Mouse (Mus musculus) MEL (cell line): Measurements from ENCODE around the gene E130308A19Rik. TPM values are rescaled to one million over a fixed set of nuclear protein-coding genes. Genes with fewer than 3 reads are reported as not detected.

Source experiments
- DNase-seq: peaks from one replicate; pipeline ENCODE4 v3.0.0; 2011; ENCODE audit warnings: low read depth, low spot score
- H3K27ac ChIP-seq: 2 replicates; pipeline ENCODE4 v1.5.1; 2012; ENCODE audit warnings: low read depth, mild to moderate bottlenecking, control low read depth, low read length, moderate library complexity; ENCODE audit not compliant: control insufficient read depth
- H3K27me3 ChIP-seq, 2 experiments: fragments of 150-350 bp in 1 of 2; sonication (generic) in 1 of 2; 2 replicates each; pipeline ENCODE4 v1.6.1; 2012; ENCODE audit warnings: low read length in 2 of 2, mild to moderate bottlenecking in 2 of 2, improper control_type of control experiment in 1 of 2, moderate library complexity in 1 of 2; ENCODE audit not compliant: insufficient read depth in 2 of 2, control insufficient read depth in 1 of 2
- H3K36me3 ChIP-seq, 2 experiments: 2 replicates each; pipeline ENCODE4 v1.6.1; 2012 to 2014; ENCODE audit warnings: low read length in 2 of 2, improper control_type of control experiment in 1 of 2, inconsistent platforms in 1 of 2, mild to moderate bottlenecking in 1 of 2; ENCODE audit not compliant: insufficient read depth in 2 of 2, control insufficient read depth in 1 of 2
- H3K4me1 ChIP-seq, 2 experiments: fragments of 150-350 bp in 1 of 2; sonication (generic) in 1 of 2; 2 replicates each; pipeline ENCODE4 v1.6.1; 2012; ENCODE audit warnings: low read length in 2 of 2, improper control_type of control experiment in 1 of 2, mild to moderate bottlenecking in 1 of 2; ENCODE audit not compliant: insufficient read depth in 2 of 2, control insufficient read depth in 1 of 2
- H3K4me3 ChIP-seq, 2 experiments: fragments of 150-350 bp in 1 of 2; sonication (generic) in 1 of 2; 2 replicates each; pipeline ENCODE4 v1.5.1; 2012; ENCODE audit warnings: low read depth in 2 of 2, low read length in 2 of 2, mild to moderate bottlenecking in 2 of 2, moderate library complexity in 2 of 2, control low read depth in 1 of 2, improper control_type of control experiment in 1 of 2; ENCODE audit not compliant: control insufficient read depth in 1 of 2, insufficient read depth in 1 of 2
- H3K79me2 ChIP-seq: 2 replicates; pipeline ENCODE4 v1.6.1; 2012; ENCODE audit warnings: mild to moderate bottlenecking, low read length, moderate library complexity; ENCODE audit not compliant: control insufficient read depth, poor library complexity, insufficient read depth
- H3K9ac ChIP-seq: 2 replicates; pipeline ENCODE4 v1.6.1; 2012; ENCODE audit warnings: low read depth, mild to moderate bottlenecking, control low read depth, low read length, moderate library complexity; ENCODE audit not compliant: control insufficient read depth, poor library complexity, severe bottlenecking
- H3K9me3 ChIP-seq: fragments of 150-350 bp; sonication (generic); replicated peaks from 2 replicates; pipeline ENCODE4 v1.6.1; 2012; ENCODE audit warnings: mild to moderate bottlenecking, low read length, improper control_type of control experiment, moderate library complexity; ENCODE audit not compliant: insufficient read depth
- BHLHE40 ChIP-seq: IDR thresholded peaks from 2 replicates; pipeline ENCODE4 v1.6.1; 2012; ENCODE audit warnings: low read depth, mild to moderate bottlenecking, inconsistent platforms, low read length, improper control_type of control experiment, borderline replicate concordance
- CHD2 ChIP-seq: IDR thresholded peaks from 2 replicates; pipeline ENCODE4 v1.6.1; 2011; ENCODE audit warnings: low read length, improper control_type of control experiment
- E2F4 ChIP-seq: IDR thresholded peaks from 2 replicates; pipeline ENCODE4 v1.6.1; 2011; ENCODE audit warnings: low read depth, low read length, improper control_type of control experiment, borderline replicate concordance
- ELF1 ChIP-seq: IDR thresholded peaks from 2 replicates; pipeline ENCODE4 v1.6.1; 2014; ENCODE audit warnings: low read depth, mild to moderate bottlenecking, inconsistent platforms, low read length, improper control_type of control experiment, moderate library complexity
- EP300 ChIP-seq, 2 experiments: IDR thresholded peaks; 2 replicates each; pipeline ENCODE4 v1.6.1; 2011; ENCODE audit warnings: improper control_type of control experiment in 2 of 2, low read length in 2 of 2, low read depth in 1 of 2, mild to moderate bottlenecking in 1 of 2
- ETS1 ChIP-seq: IDR thresholded peaks from 2 replicates; pipeline ENCODE4 v1.6.1; 2012; ENCODE audit warnings: low read depth, mild to moderate bottlenecking, inconsistent platforms, low read length, improper control_type of control experiment, moderate library complexity
- GATA1 ChIP-seq: IDR thresholded peaks from 2 replicates; pipeline ENCODE4 v1.6.1; 2011; ENCODE audit warnings: low read depth, low read length, improper control_type of control experiment
- HCFC1 ChIP-seq: IDR thresholded peaks from 2 replicates; pipeline ENCODE4 v1.6.1; 2012; ENCODE audit warnings: low read depth, mild to moderate bottlenecking, inconsistent platforms, low read length, improper control_type of control experiment, moderate library complexity
- JUND ChIP-seq: IDR thresholded peaks from 2 replicates; pipeline ENCODE4 v1.6.1; 2011; ENCODE audit warnings: low read depth, mild to moderate bottlenecking, improper control_type of control experiment, low read length
- MAX ChIP-seq: IDR thresholded peaks from 2 replicates; pipeline ENCODE4 v1.6.1; 2011; ENCODE audit warnings: low read length, improper control_type of control experiment
- MEF2A ChIP-seq: IDR thresholded peaks from 2 replicates; pipeline ENCODE4 v1.6.1; 2014; ENCODE audit warnings: low read depth, mild to moderate bottlenecking, inconsistent platforms, low read length, improper control_type of control experiment; ENCODE audit not compliant: poor library complexity, insufficient replicate concordance, severe bottlenecking; ENCODE audit errors: extremely low read depth
- MXI1 ChIP-seq: IDR thresholded peaks from 2 replicates; pipeline ENCODE4 v1.6.1; 2011; ENCODE audit warnings: mild to moderate bottlenecking, low read depth, low read length, improper control_type of control experiment
- MYC ChIP-seq: IDR thresholded peaks from 2 replicates; pipeline ENCODE4 v1.6.1; 2011; ENCODE audit warnings: low read depth, mild to moderate bottlenecking, low read length, improper control_type of control experiment, moderate library complexity
- NELFE ChIP-seq: IDR thresholded peaks from 2 replicates; pipeline ENCODE4 v1.6.1; 2011; ENCODE audit warnings: low read depth, low read length, improper control_type of control experiment
- POLR2A ChIP-seq, 2 experiments: IDR thresholded peaks; 2 replicates each; pipeline ENCODE4 v1.6.1; 2011 to 2012; ENCODE audit warnings: low read length in 2 of 2, mild to moderate bottlenecking in 2 of 2, control low read depth in 1 of 2, improper control_type of control experiment in 1 of 2, low read depth in 1 of 2, moderate library complexity in 1 of 2; ENCODE audit not compliant: control insufficient read depth in 1 of 2, insufficient read depth in 1 of 2, poor library complexity in 1 of 2
- POLR2AphosphoS2 ChIP-seq: IDR thresholded peaks from 2 replicates; pipeline ENCODE4 v1.6.1; 2011; ENCODE audit warnings: low read length, improper control_type of control experiment
- RAD21 ChIP-seq: IDR thresholded peaks from 2 replicates; pipeline ENCODE4 v1.6.1; 2011; ENCODE audit warnings: mild to moderate bottlenecking, low read depth, low read length, improper control_type of control experiment
- SIN3A ChIP-seq: IDR thresholded peaks from 2 replicates; pipeline ENCODE4 v1.6.1; 2012; ENCODE audit warnings: low read length, improper control_type of control experiment, inconsistent platforms
- TAL1 ChIP-seq: IDR thresholded peaks from 2 replicates; pipeline ENCODE4 v1.6.1; 2012; ENCODE audit warnings: mild to moderate bottlenecking, inconsistent platforms, low read length, moderate library complexity, mixed read lengths
- TBP ChIP-seq: IDR thresholded peaks from 2 replicates; pipeline ENCODE4 v1.8.0; 2011; ENCODE audit warnings: low read depth, low read length, improper control_type of control experiment
- TCF12 ChIP-seq: IDR thresholded peaks from 2 replicates; pipeline ENCODE4 v1.6.1; 2014; ENCODE audit warnings: low read depth, mild to moderate bottlenecking, inconsistent platforms, low read length, improper control_type of control experiment, moderate library complexity
- USF1 ChIP-seq: IDR thresholded peaks from 2 replicates; pipeline ENCODE4 v1.6.1; 2014; ENCODE audit warnings: low read depth, mild to moderate bottlenecking, inconsistent platforms, low read length, improper control_type of control experiment, moderate library complexity
- USF2 ChIP-seq, 2 experiments: IDR thresholded peaks; 2 replicates each; pipeline ENCODE4 v1.6.1; 2011 to 2012; ENCODE audit warnings: improper control_type of control experiment in 2 of 2, low read length in 2 of 2, borderline replicate concordance in 1 of 2, inconsistent platforms in 1 of 2, low read depth in 1 of 2, mild to moderate bottlenecking in 1 of 2; ENCODE audit not compliant: insufficient read depth in 1 of 2
- ZC3H11A ChIP-seq: IDR thresholded peaks from 2 replicates; pipeline ENCODE4 v1.6.1; 2012; ENCODE audit warnings: low read depth, mild to moderate bottlenecking, inconsistent platforms, low read length, improper control_type of control experiment
- ZNF384 ChIP-seq: IDR thresholded peaks from 2 replicates; pipeline ENCODE4 v1.6.1; 2012; ENCODE audit warnings: low read depth, mild to moderate bottlenecking, inconsistent platforms, low read length, improper control_type of control experiment
- polyA plus RNA-seq, 2 experiments: library from polyadenylated mRNA; stranded (reverse) in 1 of 2; unstranded in 1 of 2; fragments of >175 nt in 1 of 2; fragments of >200 nt in 1 of 2; gene quantifications; 2 replicates each; pipeline versions ENCODE4 v1.2.1 to v1.2.4; 2012; ENCODE audit warnings: low replicate concordance in 2 of 2, low read depth in 1 of 2; ENCODE audit not compliant: insufficient read length in 2 of 2, insufficient read depth in 1 of 2, missing spikeins in 1 of 2
- total RNA-seq: library from RNA; depleted of rRNA; stranded (reverse); fragments of 300-350 nt; gene quantifications from 2 replicates; pipeline ENCODE4 v1.2.3, GENCODE M21; 2012

The E130308A19Rik gene
- total and polyA plus RNA-seq, 3 experiments: 4.0 to 12.5 TPM; not detected in 1

- DNase-seq: peak; percentile 80
Observed at GRCm38 (mm10) chr4:59802792-59803191, 176.8 kb downstream of the E130308A19Rik start.

GRCm38 (mm10) chr4:59803358-59803757 lies 177.3 kb downstream of the E130308A19Rik start:
- H3K9ac ChIP-seq: peak overlapping the region; percentile 41
- peak; percentile 90 for DNase-seq

More at GRCm38 (mm10) chr4:59802792-59803191, 176.8 kb downstream of the E130308A19Rik start:
- Histone ChIP-seq H3K36me3 (peaks cover 0 to 19% of the 10 kb centered on the region in 2 experiments; a peak in 2 of 4 replicates), H3K4me3 (no peak overlapping the region), H3K4me1 (peaks cover 12 to 28% of the 10 kb centered on the region in 2 experiments), H3K27me3 (no peaks in the 10 kb centered on the region), H3K27ac (peak overlapping the region; percentile 85), H3K79me2 (no peaks in the 10 kb centered on the region; the same call in 1 of the 2 replicates), H3K9ac (no peak overlapping the region), H3K9me3 (no peaks in the 10 kb centered on the region)
- TF ChIP-seq TCF12 (peak; percentile 82), EP300 (IDR thresholded peaks at IDR 0.05; ENCODE audit: low read depth in 1 of 2, low read length in 2 of 2) (peak; percentile 31 to 80; a peak in 2 of 4 replicates), SIN3A (peak; percentile 14), GATA1 (peak; percentile 70), TAL1 (peak; percentile 42; the same call in 1 of the 2 replicates), ETS1 (peak; percentile 80), ZNF384 (peak; percentile 95), TBP (0 out of 2 replicates have a peak, but pooled peaks have one; percentile 13), ZC3H11A (no peak), USF1 (no peak), POLR2AphosphoS2 (no peak)

More at GRCm38 (mm10) chr4:59803358-59803757, 177.3 kb downstream of the E130308A19Rik start:
- no peaks in the 10 kb centered on the region; the same call in 1 of the 2 replicates for H3K79me2 ChIP-seq
- H3K27ac ChIP-seq: peak overlapping the region; percentile 85
- peak overlapping the region in 1 of 2 experiments; percentile 25; a peak in 1 of 4 replicates for H3K4me3 ChIP-seq
- H3K27me3 ChIP-seq: no peaks in the 10 kb centered on the region
- peaks cover 12 to 28% of the 10 kb centered on the region in 2 experiments for H3K4me1 ChIP-seq
- H3K36me3 ChIP-seq: peaks cover 0 to 19% of the 10 kb centered on the region in 2 experiments; a peak in 2 of 4 replicates
- no peaks in the 10 kb centered on the region for H3K9me3 ChIP-seq
- TF ChIP-seq TBP (peak; percentile 70; the same call in 1 of the 2 replicates), ETS1 (peak; percentile 55), TCF12 (peak; percentile 8; the same call in 1 of the 2 replicates), E2F4 (peak; percentile 74), MXI1 (peak; percentile 71), NELFE (peak; percentile 48), RAD21 (no peak), MAX (peak; percentile 92), POLR2A (IDR thresholded peaks at IDR 0.05; ENCODE audit: control insufficient read depth in 1 of 2, insufficient read depth in 1 of 2, low read depth in 1 of 2, low read length in 2 of 2, poor library complexity in 1 of 2) (0 out of 4 replicates have a peak, but pooled peaks of 1 of the 2 experiments have one; percentile 28), MYC (peak; percentile 95), POLR2AphosphoS2 (no peak), JUND (0 out of 2 replicates have a peak, but pooled peaks have one; percentile 4), EP300 (IDR thresholded peaks at IDR 0.05; ENCODE audit: low read depth in 1 of 2, low read length in 2 of 2) (peak; percentile 33 to 52; a peak in 2 of 4 replicates), MEF2A (no peak), USF2 (IDR thresholded peaks at IDR 0.05; ENCODE audit: borderline replicate concordance in 1 of 2, insufficient read depth in 1 of 2, low read depth in 1 of 2, low read length in 2 of 2) (peak in 1 of 2 experiments; percentile 40; a peak in 1 of 4 replicates), ELF1 (peak; percentile 62; the same call in 1 of the 2 replicates), USF1 (peak; percentile 85), CHD2 (no peak), HCFC1 (0 out of 2 replicates have a peak, but pooled peaks have one; percentile 33), SIN3A (peak; percentile 24; the same call in 1 of the 2 replicates), BHLHE40 (peak; percentile 2; the same call in 1 of the 2 replicates)
